Mouse (Mus musculus) liver, adult 2 months (tissue): Measurements from ENCODE around the gene Vamp8.

Source experiments
- CTCF ChIP-seq: fragments of 200-500 bp; IDR thresholded peaks from 2 replicates; pipeline ENCODE4 v1.5.1; 2011; ENCODE audit warnings: low read depth, low read length, control low read depth
- POLR2A ChIP-seq: fragments of 200-500 bp; IDR thresholded peaks from 2 replicates; pipeline ENCODE4 v1.6.1; 2011; ENCODE audit warnings: low read length, control low read depth; ENCODE audit not compliant: insufficient read depth; ENCODE audit errors: extremely low read depth

GRCm38 (mm10) chr6:72390795-72391521 lies 455 bp upstream of the Vamp8 start:
- TF ChIP-seq CTCF (no peak), POLR2A (no peak)
